Mouse (Mus musculus): Measurements from ENCODE around the gene Abhd12b. TPM values are rescaled to one million over a fixed set of nuclear protein-coding genes. Genes with fewer than 3 reads are reported as not detected.

Gene Abhd12b
- polyA plus RNA-seq, 1 experiment: not detected

DNA sequence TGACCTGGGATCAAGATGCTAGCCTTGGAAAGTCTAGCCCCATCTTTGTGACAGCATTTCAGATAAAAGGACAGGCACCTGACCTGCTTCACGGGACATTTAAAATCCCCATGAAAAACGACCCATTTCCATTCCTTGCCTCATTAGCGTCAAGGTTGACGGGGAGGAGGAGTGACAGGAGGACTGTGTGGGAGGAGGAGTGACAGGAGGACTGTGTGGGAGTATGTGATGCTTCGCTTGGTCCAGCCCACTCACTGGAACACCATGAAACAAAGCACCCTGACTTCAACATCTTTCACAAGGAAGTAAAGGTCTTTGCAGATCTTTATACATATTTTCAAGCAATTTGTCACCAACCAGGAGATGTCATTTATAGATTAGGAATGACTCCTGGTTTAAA is 54.3 kb downstream of the Abhd12b start:
- no peaks in the 10 kb centered on the region for H3K4me1 ChIP-seq (ENCODE audit: control insufficient read depth, insufficient read depth, low read length)
- no peak for TF ChIP-seq CTCF (IDR thresholded peaks at IDR 0.05; ENCODE audit: insufficient read depth, low read depth, low read length)
- 67% methylated on average over 5 of the region's 5 CpGs for WGBS
- H3K27ac ChIP-seq (ENCODE audit: insufficient read depth, low read depth, low read length): no peak overlapping the region
- no peak overlapping the region for H3K4me3 ChIP-seq (ENCODE audit: insufficient read depth, low read depth, low read length)

DNA sequence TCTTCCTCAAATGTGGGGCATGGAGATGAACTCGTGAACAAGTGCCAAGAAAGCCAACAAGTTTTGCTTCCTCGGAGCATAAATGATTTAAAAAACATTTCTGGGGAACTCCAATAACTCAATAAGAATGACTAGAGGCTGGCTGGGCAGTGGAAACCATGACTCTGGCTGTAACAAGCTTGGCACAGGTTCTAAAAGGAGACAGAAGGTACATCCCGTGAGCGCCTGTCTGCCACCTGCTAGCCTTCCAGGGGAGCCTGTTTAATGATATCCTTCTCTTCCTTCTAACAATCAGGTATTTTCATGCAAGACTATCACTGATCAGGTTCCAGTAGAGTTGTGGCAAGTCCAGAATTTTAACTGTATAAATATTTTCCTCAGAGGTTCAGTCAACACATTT is 58.6 kb downstream of the Abhd12b start:
- WGBS: 81% methylated on average over 4 of the region's 4 CpGs
- Histone ChIP-seq H3K4me1 (ENCODE audit: control insufficient read depth, insufficient read depth, low read length) (no peaks in the 10 kb centered on the region), H3K27ac (ENCODE audit: insufficient read depth, low read depth, low read length) (no peak overlapping the region), H3K4me3 (ENCODE audit: insufficient read depth, low read depth, low read length) (no peak overlapping the region)
- no peak for TF ChIP-seq CTCF (IDR thresholded peaks at IDR 0.05; ENCODE audit: insufficient read depth, low read depth, low read length)
- no peak for TF ChIP-seq POLR2A (IDR thresholded peaks at IDR 0.05; ENCODE audit: insufficient read depth, low read depth, low read length)

DNA sequence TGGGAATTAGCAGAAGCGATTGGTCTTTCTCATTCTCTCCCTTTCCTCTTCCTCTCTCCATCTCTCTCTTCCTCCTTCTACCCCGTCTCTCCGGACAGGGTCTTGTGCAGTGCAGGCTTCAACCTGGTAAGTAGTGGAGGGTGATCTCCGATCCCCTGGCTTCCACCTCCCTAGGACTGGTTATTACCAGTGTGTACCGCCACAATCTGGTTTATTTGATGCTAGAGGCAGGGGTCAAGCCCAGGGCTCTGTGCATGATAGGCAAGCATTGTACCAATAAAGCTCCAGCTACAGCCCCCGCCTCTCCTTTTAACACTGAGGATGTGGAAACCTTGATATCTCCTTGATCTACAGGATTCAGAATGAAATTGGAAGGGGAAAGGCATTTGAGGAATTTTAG is 59.7 kb downstream of the Abhd12b start:
- Histone ChIP-seq H3K4me3 (ENCODE audit: insufficient read depth, low read depth, low read length) (no peak overlapping the region), H3K27ac (ENCODE audit: insufficient read depth, low read depth, low read length) (no peak overlapping the region), H3K4me1 (ENCODE audit: control insufficient read depth, insufficient read depth, low read length) (no peaks in the 10 kb centered on the region)
- TF ChIP-seq CTCF (IDR thresholded peaks at IDR 0.05; ENCODE audit: insufficient read depth, low read depth, low read length) (no peak), POLR2A (IDR thresholded peaks at IDR 0.05; ENCODE audit: insufficient read depth, low read depth, low read length) (no peak)
- WGBS: 93% methylated on average over 6 of the region's 6 CpGs

DNA sequence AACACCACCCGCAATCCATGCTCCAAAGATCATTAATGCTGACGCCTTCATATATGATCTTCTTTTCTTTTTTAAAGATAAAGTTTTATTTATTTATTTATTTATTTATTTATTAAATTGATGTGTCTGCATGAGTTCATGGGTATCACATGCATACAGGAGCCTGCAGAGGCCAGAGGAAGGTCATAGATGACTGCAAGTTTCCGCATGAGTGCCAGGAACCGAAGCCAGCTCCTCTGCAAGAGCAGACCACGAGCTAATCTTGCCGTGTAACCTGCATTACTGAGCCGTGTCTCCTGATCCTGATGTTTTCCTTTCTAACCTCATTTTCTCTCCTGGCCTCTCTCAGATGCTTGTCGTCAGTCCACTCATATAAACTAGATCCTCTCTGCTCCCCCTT is 60.3 kb downstream of the Abhd12b start:
- no peak overlapping the region for H3K4me3 ChIP-seq (ENCODE audit: insufficient read depth, low read depth, low read length)
- no peaks in the 10 kb centered on the region for H3K4me1 ChIP-seq (ENCODE audit: control insufficient read depth, insufficient read depth, low read length)
- 94% methylated on average over 8 of the region's 8 CpGs for WGBS
- H3K27ac ChIP-seq (ENCODE audit: insufficient read depth, low read depth, low read length): no peak overlapping the region
- TF ChIP-seq POLR2A (IDR thresholded peaks at IDR 0.05; ENCODE audit: insufficient read depth, low read depth, low read length): no peak
- TF ChIP-seq CTCF (IDR thresholded peaks at IDR 0.05; ENCODE audit: insufficient read depth, low read depth, low read length): no peak

GRCm38 (mm10) chr12:70216229-70216800 is 62.4 kb downstream of the Abhd12b start:
- WGBS: 62% methylated on average over 16 of the region's 16 CpGs
- no peaks in the 10 kb centered on the region for H3K4me1 ChIP-seq (ENCODE audit: control insufficient read depth, insufficient read depth, low read length)
- no peak overlapping the region for H3K27ac ChIP-seq (ENCODE audit: insufficient read depth, low read depth, low read length)
- TF ChIP-seq CTCF (IDR thresholded peaks at IDR 0.05; ENCODE audit: insufficient read depth, low read depth, low read length) (no peak), POLR2A (IDR thresholded peaks at IDR 0.05; ENCODE audit: insufficient read depth, low read depth, low read length) (no peak)
- H3K4me3 ChIP-seq (ENCODE audit: insufficient read depth, low read depth, low read length): no peak overlapping the region

- no peak for TF ChIP-seq CTCF (IDR thresholded peaks at IDR 0.05; ENCODE audit: insufficient read depth, low read depth, low read length)
- no peak for TF ChIP-seq POLR2A (IDR thresholded peaks at IDR 0.05; ENCODE audit: insufficient read depth, low read depth, low read length)
- 87% methylated on average over 8 of the region's 8 CpGs for WGBS
Measured at GRCm38 (mm10) chr12:70218795-70219540, 65.0 kb downstream of the Abhd12b start.

GRCm38 (mm10) chr12:70221425-70221824 is 67.5 kb downstream of the Abhd12b start:
- 67% methylated on average over 5 of the region's 5 CpGs for WGBS
- no peak for TF ChIP-seq POLR2A (IDR thresholded peaks at IDR 0.05; ENCODE audit: insufficient read depth, low read depth, low read length)
- Histone ChIP-seq H3K27ac (ENCODE audit: insufficient read depth, low read depth, low read length) (no peak overlapping the region), H3K4me1 (ENCODE audit: control insufficient read depth, insufficient read depth, low read length) (peaks cover under 1% of the 10 kb centered on the region; the same call in 1 of the 2 replicates), H3K4me3 (ENCODE audit: insufficient read depth, low read depth, low read length) (no peak overlapping the region)

More at GRCm38 (mm10) chr12:70218795-70219540, 65.0 kb downstream of the Abhd12b start:
- no peak overlapping the region for H3K27ac ChIP-seq (ENCODE audit: insufficient read depth, low read depth, low read length)
- no peak overlapping the region for H3K4me3 ChIP-seq (ENCODE audit: insufficient read depth, low read depth, low read length)
- no peaks in the 10 kb centered on the region for H3K4me1 ChIP-seq (ENCODE audit: control insufficient read depth, insufficient read depth, low read length)

- peaks cover 11% of the 10 kb centered on the region for H3K4me1 ChIP-seq (ENCODE audit: control insufficient read depth, insufficient read depth, low read length)
- H3K27ac ChIP-seq (ENCODE audit: insufficient read depth, low read depth, low read length): no peak overlapping the region
- no peak overlapping the region for H3K4me3 ChIP-seq (ENCODE audit: insufficient read depth, low read depth, low read length)
- WGBS: 81% methylated on average over 4 of the region's 4 CpGs
- TF ChIP-seq CTCF (IDR thresholded peaks at IDR 0.05; ENCODE audit: insufficient read depth, low read depth, low read length) (no peak), POLR2A (IDR thresholded peaks at IDR 0.05; ENCODE audit: insufficient read depth, low read depth, low read length) (no peak)
Measured at GRCm38 (mm10) chr12:70223331-70223730, 69.4 kb downstream of the Abhd12b start.

DNA sequence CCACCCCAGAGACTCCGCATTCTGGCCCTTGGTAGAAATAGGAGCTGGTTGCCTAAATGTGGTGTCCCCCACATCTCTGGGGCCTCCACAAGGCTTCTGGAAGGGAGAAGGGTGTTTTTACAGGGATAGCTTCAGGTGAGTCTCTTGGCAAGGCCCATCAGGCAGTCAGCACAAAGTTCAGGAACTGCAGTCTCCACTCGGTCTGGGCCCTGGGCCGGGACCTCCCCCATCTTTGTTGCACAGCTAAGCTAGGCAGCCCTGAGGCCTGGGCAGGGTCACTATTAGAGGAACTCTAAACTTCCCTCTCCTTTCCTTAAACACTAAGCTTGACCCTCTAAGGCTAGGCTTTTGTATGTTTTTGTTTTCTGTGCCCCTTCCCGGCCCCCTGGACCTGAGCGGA is 72.7 kb downstream of the Abhd12b start:
- Histone ChIP-seq H3K4me1 (ENCODE audit: control insufficient read depth, insufficient read depth, low read length) (peaks cover 11% of the 10 kb centered on the region), H3K27ac (ENCODE audit: insufficient read depth, low read depth, low read length) (no peak overlapping the region), H3K4me3 (ENCODE audit: insufficient read depth, low read depth, low read length) (no peak overlapping the region)
- TF ChIP-seq CTCF (IDR thresholded peaks at IDR 0.05; ENCODE audit: insufficient read depth, low read depth, low read length): no peak
- no peak for TF ChIP-seq POLR2A (IDR thresholded peaks at IDR 0.05; ENCODE audit: insufficient read depth, low read depth, low read length)
- WGBS: 55% methylated on average over 5 of the region's 5 CpGs
